Mouse (Mus musculus): Measurements from ENCODE around the gene H2afj. TPM values are rescaled to one million over a fixed set of nuclear protein-coding genes. Genes with fewer than 3 reads are reported as not detected.

H2afj gene
- polyA plus RNA-seq, 2 experiments from 2014 or later: 73.4 to 92.2 TPM

DNA sequence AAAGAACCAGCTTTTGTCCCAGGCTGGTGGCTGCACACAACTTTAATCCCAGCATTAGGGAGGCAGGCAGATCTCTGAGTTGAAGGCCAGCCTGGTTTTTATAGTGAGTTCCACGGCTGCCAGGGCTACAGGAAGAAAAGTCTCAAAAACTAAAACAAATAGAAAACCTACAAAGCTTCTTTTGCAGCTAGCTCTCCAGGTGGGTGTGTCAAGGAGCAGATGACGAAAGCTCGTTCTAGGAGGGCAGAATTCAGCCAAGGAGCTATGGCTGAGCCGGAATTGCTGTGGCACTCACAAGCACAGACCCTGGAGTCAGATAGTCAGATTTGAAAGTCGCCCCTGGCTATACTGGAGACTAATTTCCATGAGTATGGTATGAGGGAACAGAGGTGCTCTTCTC, 1.2 kb upstream of the H2afj start:
- ATAC-seq: no peak

GRCm38 (mm10) chr6:136807395-136808013, 540 bp upstream of the H2afj start:
- ATAC-seq: no peak

- ATAC-seq: peak; percentile 9
Measured at GRCm38 (mm10) chr6:136808631-136809046, 595 bp downstream of the H2afj start.

GRCm38 (mm10) chr6:136809077-136809476, 1.0 kb downstream of the H2afj start:
- peak; percentile 40 for ATAC-seq

- ATAC-seq: no peak
Measured at GRCm38 (mm10) chr6:136809673-136810072, 1.6 kb downstream of the H2afj start.

- no peak for ATAC-seq
Measured at GRCm38 (mm10) chr6:136811196-136811595, 3.2 kb downstream of the H2afj start.

GRCm38 (mm10) chr6:136813117-136813516, 5.1 kb downstream of the H2afj start:
- no peak for ATAC-seq

GRCm38 (mm10) chr6:136815381-136815780, 7.3 kb downstream of the H2afj start:
- ATAC-seq: no peak

DNA sequence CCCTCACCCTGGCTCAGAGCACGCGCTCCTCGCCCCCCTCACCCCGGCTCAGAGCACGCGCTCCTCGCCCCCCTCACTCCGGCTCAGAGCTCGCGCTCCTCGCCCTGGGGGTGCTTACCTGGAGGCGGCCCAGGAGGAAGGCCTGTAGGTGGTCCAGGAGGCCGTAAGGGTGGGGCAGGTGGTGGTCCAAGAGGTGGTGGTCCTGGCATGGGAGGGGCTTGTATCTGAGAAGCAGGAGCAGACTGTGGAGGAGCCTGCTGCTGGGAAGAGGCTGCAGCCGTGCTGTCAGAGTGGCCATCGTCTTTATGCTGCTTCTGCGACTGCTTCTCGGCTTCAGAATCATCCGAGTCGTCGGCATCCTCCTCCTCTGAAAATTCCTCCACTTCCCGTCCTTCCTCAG, 8.8 kb downstream of the H2afj start:
- ATAC-seq: no peak

- ATAC-seq: no peak
Measured at GRCm38 (mm10) chr6:136817549-136817948, 9.5 kb downstream of the H2afj start.

GRCm38 (mm10) chr6:136820381-136820780, 12.3 kb downstream of the H2afj start:
- ATAC-seq: no peak

- no peak for ATAC-seq
Measured at GRCm38 (mm10) chr6:136821086-136821485, 13.0 kb downstream of the H2afj start.

DNA sequence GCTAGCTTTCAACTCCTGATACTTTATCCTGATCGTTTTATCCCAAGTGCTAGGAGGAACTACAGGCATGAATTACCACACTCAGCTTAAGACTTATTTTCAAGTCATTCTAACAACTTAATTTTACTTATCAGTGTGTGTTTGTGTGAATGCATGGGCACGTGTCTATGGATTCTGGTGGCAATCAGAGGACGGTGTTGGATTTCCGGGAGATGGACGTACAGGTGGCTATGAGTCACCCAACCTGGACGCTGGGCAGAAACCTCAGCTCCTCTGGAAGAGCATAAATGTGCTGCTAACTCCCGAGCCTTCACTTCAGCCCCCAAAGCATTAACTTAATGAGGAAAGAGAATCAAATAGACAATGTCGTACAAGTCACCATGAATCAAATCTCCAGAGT, 16.9 kb downstream of the H2afj start:
- no peak for ATAC-seq

- no peak for ATAC-seq
Measured at GRCm38 (mm10) chr6:136827116-136827515, 19.1 kb downstream of the H2afj start.

- no peak for ATAC-seq
Measured at GRCm38 (mm10) chr6:136827516-136827880, 19.5 kb downstream of the H2afj start, which contains the start of gene BC049715. TSS of gene BC049715 (plus strand) at chr6:136827626.

GRCm38 (mm10) chr6:136827881-136828561, 20.0 kb downstream of the H2afj start, which contains the start of gene Wbp11:
TSS of gene Wbp11 (minus strand) at chr6:136828233.
- peak; percentile 98 for ATAC-seq

DNA sequence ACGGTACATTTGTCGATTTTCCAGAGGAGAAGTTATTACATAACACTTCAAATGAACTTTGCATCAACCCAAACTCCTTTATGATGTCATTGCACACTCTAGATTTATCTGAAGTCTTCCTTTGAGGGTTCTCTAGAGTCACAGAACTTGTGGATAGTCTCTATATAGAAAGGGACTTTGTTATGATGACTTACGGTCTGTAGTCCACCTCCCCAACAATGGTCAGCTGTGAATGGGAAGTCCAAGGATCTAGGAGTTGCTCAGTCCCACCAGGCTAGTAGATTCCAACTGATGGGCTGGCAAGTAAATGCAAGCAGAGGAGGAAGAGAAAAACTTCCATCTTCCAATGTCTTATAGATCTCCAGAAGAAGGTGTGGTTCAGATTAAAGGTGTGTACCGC, 20.6 kb downstream of the H2afj start:
- ATAC-seq: no peak

DNA sequence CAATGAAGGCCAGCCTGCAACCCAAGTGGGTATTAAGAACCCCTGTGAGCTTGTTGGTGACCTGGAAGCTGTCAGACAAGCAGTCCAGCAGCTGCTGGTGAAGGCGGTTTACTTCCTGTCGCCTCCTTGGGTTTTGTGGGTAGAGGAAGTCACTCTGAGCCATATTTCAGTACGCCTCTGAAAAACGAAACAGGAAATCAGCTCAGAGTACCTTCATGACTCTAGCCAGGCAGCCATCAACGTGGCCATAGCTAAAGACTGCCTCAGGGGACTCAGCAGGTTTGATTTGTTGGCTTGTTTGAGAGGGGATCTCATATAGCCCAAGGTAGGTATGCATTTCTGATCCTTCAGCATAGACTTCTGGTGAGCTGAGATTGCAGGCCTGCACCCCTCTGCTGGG, 23.7 kb downstream of the H2afj start:
- ATAC-seq: peak; percentile 13

DNA sequence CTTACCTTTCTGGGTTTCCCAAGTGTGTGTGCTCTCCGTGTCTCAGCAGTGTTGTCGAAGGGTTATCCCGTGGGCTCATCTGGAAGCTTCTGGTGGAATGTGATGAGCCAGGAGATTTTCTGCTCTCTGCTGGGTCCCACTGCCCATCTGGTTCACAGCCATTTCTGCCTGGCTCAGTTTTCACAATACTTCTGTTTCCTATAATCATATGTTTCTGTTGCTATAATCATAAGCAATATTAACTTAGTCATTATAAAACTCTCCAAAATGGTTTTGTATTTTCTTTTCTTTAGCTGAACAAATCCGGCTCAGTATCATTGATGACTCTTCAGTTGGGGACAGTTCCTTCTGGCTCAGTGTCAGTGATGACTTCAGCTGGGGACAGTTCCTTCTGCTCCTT, 27.3 kb downstream of the H2afj start, which contains the start of gene Smco3:
Gene Smco3 (minus strand): TSS at position 101 of the 400 bp plus-strand sequence.
- no peak for ATAC-seq

- ATAC-seq: no peak
Measured at GRCm38 (mm10) chr6:136837323-136837722, 29.3 kb downstream of the H2afj start.

DNA sequence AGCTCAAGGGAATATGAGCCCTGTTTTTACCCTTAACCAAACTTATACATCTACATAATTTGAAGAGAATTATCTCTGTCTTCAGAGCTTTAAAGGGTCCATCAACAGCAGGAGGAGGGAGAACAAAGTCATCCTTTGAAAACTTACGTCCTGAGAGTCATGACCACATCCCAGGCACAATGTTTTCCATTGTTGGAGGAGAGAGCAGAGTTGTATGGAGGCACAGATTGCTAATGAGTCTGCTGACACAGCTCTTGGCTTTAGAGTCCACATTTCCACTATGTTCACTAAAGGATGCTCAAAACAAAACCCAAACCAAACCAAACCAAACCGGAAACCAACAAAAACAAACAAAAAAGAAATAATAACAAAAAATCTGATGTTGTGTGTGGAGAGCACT, 36.9 kb downstream of the H2afj start:
- no peak for ATAC-seq

GRCm38 (mm10) chr6:136845706-136846480, 37.8 kb downstream of the H2afj start:
- no peak for ATAC-seq

DNA sequence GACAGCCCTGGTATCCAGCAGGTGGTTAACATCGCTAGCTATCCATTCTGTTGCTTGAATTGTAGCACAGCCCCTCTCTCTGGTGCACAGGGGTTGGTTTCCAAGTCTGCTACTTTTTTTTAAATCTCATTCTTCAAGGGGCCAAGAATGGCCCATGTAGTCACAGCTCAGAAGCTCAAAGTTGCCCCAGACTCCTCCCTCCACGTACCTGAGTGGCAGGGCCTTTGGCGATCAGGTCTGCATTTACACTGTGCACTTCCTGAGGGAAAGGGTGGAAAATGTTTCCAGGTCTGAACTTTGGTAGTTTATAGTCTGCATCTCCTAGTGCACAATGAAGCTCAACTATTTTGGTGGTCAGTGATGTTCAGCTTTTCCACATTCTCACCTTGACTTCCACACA, 39.2 kb downstream of the H2afj start:
- ATAC-seq: no peak

DNA sequence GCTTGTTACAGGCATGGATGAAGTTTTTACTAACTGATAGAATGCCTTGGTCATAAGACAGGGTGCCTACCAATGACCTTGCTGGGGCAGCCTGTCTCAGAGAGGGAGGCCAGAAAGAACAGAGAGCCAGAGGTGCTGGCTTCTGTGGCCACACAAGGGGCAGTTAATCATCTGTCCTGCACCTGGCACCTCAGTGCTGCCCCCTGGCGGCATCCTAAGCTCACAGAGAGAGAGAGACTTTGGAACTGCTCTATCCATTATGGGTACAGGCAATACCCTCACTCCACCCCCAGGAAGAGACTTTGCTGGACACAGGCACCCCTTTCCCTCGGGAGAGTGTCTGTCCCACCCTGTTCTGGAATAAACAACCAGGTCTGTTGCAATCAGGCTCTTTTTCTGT, 39.7 kb downstream of the H2afj start:
- peak; percentile 51 for ATAC-seq

All from CD4-positive, CD25-positive, alpha-beta regulatory T cell, adult 4 months (primary cell).